Mouse (Mus musculus): ENCODE measurements at regions not wholly inside any gene's neighbourhood (a gene's known extent, or its start where the extent isn't known, plus 50 kb on each side); places are given as distances from the start of the nearest gene placed in this dataset.

DNA sequence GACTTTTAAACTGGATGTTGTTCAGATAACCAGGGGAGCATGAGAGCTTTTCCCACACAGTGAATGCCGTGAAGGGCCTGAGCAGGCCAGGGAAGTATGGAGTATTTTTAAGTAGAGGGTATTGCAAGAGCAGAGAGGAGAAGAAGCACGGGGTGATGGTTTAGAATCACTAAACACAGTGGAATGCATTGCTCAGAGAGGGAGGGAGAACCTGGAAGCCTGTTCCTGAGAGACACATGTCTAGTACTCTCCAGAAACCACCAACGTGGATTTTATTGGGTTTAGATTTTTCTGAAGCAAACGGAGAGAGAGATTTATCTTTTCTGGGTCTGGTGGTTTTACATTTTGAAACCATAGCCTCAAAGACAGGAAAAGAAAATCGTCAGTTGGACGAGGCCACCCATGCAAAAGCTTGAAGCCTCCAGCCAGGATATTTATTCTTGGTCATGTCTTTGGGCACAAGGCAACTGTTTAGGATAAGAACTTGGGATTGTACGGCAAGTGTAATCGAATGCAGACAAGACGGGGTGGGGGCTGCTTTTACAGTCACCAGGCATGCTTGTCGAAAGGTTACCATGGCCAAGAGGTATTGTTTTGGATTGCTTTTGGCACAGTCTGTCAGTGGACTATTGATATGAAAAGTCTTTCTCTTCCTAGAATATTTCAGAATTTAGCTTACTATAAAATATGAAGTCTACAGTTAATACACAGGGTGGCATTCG lies 306.2 kb downstream of the Sorl1 start:
- WGBS = 65% methylated on average over 11 of the region's 11 CpGs
- no peaks in the 10 kb centered on the region for H3K4me1 ChIP-seq (ENCODE audit: control insufficient read depth, insufficient read depth, low read length)
- no peak for TF ChIP-seq POLR2A (IDR thresholded peaks at IDR 0.05; ENCODE audit: borderline replicate concordance, control insufficient read depth, low read depth, low read length)
- no peak overlapping the region for H3K27ac ChIP-seq (ENCODE audit: control insufficient read depth, insufficient read depth, low read depth, low read length, poor library complexity)
- no peak overlapping the region for H3K4me3 ChIP-seq (replicated peaks; ENCODE audit: control insufficient read depth, low read depth, low read length)

DNA sequence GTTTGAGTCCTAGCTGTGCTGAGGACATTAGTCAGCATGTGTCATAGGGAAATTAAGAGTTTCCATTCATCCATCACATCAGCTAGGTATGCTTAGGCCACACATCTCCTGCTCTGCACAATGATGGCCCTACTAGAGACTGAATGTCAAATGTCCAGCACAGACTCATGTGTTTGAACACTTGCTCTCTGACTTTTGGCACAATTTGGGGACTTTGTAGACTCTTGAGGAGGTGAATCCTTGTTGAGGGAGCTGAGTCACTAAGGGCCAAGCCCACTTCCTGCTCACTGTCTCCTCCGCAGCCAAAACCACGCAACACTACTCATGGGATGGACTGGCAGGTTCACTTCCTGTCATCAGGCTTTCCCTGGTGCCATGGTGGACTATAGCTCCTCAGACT lies 308.2 kb downstream of the Sorl1 start:
- Histone ChIP-seq H3K27ac (ENCODE audit: control insufficient read depth, insufficient read depth, low read depth, low read length, poor library complexity) (no peak overlapping the region), H3K4me3 (replicated peaks; ENCODE audit: control insufficient read depth, low read depth, low read length) (no peak overlapping the region), H3K4me1 (ENCODE audit: control insufficient read depth, insufficient read depth, low read length) (no peaks in the 10 kb centered on the region)
- WGBS = 41% methylated on average over 2 of the region's 2 CpGs
- no peak for TF ChIP-seq CTCF (IDR thresholded peaks at IDR 0.05; ENCODE audit: control insufficient read depth, insufficient read depth, low read length)
- TF ChIP-seq POLR2A (IDR thresholded peaks at IDR 0.05; ENCODE audit: borderline replicate concordance, control insufficient read depth, low read depth, low read length) = no peak

DNA sequence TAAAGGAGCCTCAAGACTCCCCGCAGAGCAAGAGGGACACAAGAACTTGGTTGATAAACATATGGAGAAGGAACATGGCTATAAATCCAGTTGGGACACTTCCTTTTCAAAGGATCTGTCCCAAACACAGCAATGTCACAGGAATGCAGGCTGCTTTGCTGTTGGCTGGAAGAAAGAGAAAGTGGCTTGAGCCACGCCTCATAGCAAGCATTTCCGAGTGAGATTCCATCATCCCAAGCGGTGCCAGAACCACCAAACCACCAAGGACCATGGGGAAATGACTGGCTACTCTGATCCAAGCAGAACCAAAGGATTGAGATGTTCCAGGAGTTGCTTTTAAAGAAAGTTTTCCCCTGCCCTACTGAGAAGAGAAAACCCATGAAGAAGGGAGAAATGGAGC lies 314.8 kb downstream of the Sorl1 start:
- no peaks in the 10 kb centered on the region for H3K4me1 ChIP-seq (ENCODE audit: control insufficient read depth, insufficient read depth, low read length)
- H3K4me3 ChIP-seq (replicated peaks; ENCODE audit: control insufficient read depth, low read depth, low read length) = no peak overlapping the region
- 76% methylated on average over 4 of the region's 4 CpGs for WGBS
- no peak for TF ChIP-seq CTCF (IDR thresholded peaks at IDR 0.05; ENCODE audit: control insufficient read depth, insufficient read depth, low read length)
- no peak for TF ChIP-seq POLR2A (IDR thresholded peaks at IDR 0.05; ENCODE audit: borderline replicate concordance, control insufficient read depth, low read depth, low read length)
- no peak overlapping the region for H3K27ac ChIP-seq (ENCODE audit: control insufficient read depth, insufficient read depth, low read depth, low read length, poor library complexity)

GRCm38 (mm10) chr9:41808791-41809190 lies 315.3 kb downstream of the Sorl1 start:
- TF ChIP-seq POLR2A (IDR thresholded peaks at IDR 0.05; ENCODE audit: borderline replicate concordance, control insufficient read depth, low read depth, low read length) (no peak), CTCF (IDR thresholded peaks at IDR 0.05; ENCODE audit: control insufficient read depth, insufficient read depth, low read length) (no peak)
- Histone ChIP-seq H3K4me3 (replicated peaks; ENCODE audit: control insufficient read depth, low read depth, low read length) (no peak overlapping the region), H3K4me1 (ENCODE audit: control insufficient read depth, insufficient read depth, low read length) (no peaks in the 10 kb centered on the region), H3K27ac (ENCODE audit: control insufficient read depth, insufficient read depth, low read depth, low read length, poor library complexity) (no peak overlapping the region)
- WGBS = 65% methylated on average over 3 of the region's 3 CpGs

- Histone ChIP-seq H3K4me3 (replicated peaks; ENCODE audit: control insufficient read depth, low read depth, low read length) (no peak overlapping the region), H3K27ac (ENCODE audit: control insufficient read depth, insufficient read depth, low read depth, low read length, poor library complexity) (no peak overlapping the region), H3K4me1 (ENCODE audit: control insufficient read depth, insufficient read depth, low read length) (no peaks in the 10 kb centered on the region)
- TF ChIP-seq CTCF (IDR thresholded peaks at IDR 0.05; ENCODE audit: control insufficient read depth, insufficient read depth, low read length) (no peak), POLR2A (IDR thresholded peaks at IDR 0.05; ENCODE audit: borderline replicate concordance, control insufficient read depth, low read depth, low read length) (no peak)
- WGBS = 79% methylated on average over 5 of the region's 5 CpGs
These were observed 317.8 kb downstream of the Sorl1 start for GRCm38 (mm10) chr9:41806289-41806621.

- no peak for TF ChIP-seq CTCF (IDR thresholded peaks at IDR 0.05; ENCODE audit: control insufficient read depth, insufficient read depth, low read length)
- no peak for TF ChIP-seq POLR2A (IDR thresholded peaks at IDR 0.05; ENCODE audit: borderline replicate concordance, control insufficient read depth, low read depth, low read length)
- 57% methylated on average over 15 of the region's 15 CpGs for WGBS
These were observed 318.4 kb downstream of the Sorl1 start for GRCm38 (mm10) chr9:41805491-41806288.

DNA sequence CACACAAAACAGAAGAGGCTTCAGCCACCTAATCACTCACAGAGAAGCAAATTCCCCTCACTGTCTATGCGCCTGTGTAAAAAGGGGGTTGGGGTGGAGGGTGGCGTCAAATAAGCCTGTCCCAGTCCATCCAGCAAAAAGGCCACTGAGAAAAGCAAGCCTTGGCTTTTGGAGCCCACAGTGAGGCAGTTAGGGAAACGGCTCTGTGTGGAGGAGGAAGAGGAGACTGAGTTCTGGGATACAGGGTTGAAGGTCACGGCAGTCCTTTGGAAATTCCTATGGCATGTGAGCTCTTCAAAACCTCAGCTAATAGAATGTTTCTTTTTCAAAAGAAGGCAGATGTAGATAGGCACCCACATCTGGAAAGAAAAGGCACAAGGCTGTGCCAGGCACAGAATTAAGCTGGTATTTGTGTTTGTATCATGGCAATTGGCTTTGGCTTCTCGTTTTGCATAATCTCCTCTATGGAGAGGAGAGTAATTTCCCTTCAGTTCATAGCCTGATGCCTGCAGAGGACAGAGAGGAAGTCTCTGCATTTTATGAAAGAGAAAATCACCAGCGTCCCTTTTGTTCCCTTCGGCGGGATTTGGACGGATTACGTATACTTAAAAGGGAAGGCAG lies 319.3 kb downstream of the Sorl1 start:
- H3K27ac ChIP-seq (ENCODE audit: control insufficient read depth, insufficient read depth, low read depth, low read length, poor library complexity) = no peak overlapping the region
- no peak overlapping the region for H3K4me3 ChIP-seq (replicated peaks; ENCODE audit: control insufficient read depth, low read depth, low read length)
- no peak for TF ChIP-seq POLR2A (IDR thresholded peaks at IDR 0.05; ENCODE audit: borderline replicate concordance, control insufficient read depth, low read depth, low read length)
- TF ChIP-seq CTCF (IDR thresholded peaks at IDR 0.05; ENCODE audit: control insufficient read depth, insufficient read depth, low read length) = no peak
- no peaks in the 10 kb centered on the region for H3K4me1 ChIP-seq (ENCODE audit: control insufficient read depth, insufficient read depth, low read length)
- WGBS = 68% methylated on average over 10 of the region's 10 CpGs

More at GRCm38 (mm10) chr9:41805491-41806288, 318.4 kb downstream of the Sorl1 start:
- no peak overlapping the region for H3K4me3 ChIP-seq (replicated peaks; ENCODE audit: control insufficient read depth, low read depth, low read length)
- no peaks in the 10 kb centered on the region for H3K4me1 ChIP-seq (ENCODE audit: control insufficient read depth, insufficient read depth, low read length)
- no peak overlapping the region for H3K27ac ChIP-seq (ENCODE audit: control insufficient read depth, insufficient read depth, low read depth, low read length, poor library complexity)

DNA sequence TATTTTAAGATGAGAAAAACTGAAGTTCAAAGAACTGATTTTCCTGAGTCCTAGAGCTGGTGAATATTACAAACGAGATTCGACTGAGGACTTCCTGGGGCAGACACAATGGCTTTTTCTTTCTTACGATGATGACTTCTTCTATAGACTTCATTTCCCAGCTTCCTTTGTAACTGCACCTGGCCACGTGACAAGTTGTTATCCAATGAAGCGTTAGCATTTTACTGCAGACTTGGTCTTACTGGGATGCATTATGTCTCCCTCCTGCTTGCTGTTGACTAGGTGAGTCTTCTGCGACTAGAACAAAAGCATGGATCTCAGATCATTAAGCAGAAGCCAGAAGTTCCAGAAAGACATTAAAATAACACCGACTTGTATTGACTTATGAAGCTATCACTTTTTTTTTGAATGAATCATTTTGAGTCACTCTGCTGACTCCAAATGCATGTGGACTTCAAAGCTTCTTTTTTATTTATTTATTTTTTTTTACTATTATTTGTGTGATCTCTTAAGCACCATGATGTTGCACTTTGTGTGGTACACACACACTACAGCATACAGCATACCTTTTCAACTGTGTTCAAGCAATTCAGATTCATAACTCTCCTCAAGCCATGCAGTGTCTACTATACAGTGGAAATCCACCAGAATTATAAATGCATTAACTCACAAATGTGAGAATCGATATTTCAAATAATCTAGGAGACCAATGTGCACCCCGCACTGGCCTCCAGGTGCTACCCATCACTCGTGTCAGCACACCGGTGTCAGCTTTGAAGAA lies 320.2 kb downstream of the Sorl1 start:
- 78% methylated on average over 11 of the region's 11 CpGs for WGBS
- H3K4me3 ChIP-seq (replicated peaks; ENCODE audit: control insufficient read depth, low read depth, low read length) = no peak overlapping the region
- TF ChIP-seq POLR2A (IDR thresholded peaks at IDR 0.05; ENCODE audit: borderline replicate concordance, control insufficient read depth, low read depth, low read length) (no peak), CTCF (IDR thresholded peaks at IDR 0.05; ENCODE audit: control insufficient read depth, insufficient read depth, low read length) (no peak)
- H3K27ac ChIP-seq (ENCODE audit: control insufficient read depth, insufficient read depth, low read depth, low read length, poor library complexity) = no peak overlapping the region
- no peaks in the 10 kb centered on the region for H3K4me1 ChIP-seq (ENCODE audit: control insufficient read depth, insufficient read depth, low read length)
